Mouse (Mus musculus) limb, embryonic 10.5 days (tissue): ENCODE results near the gene Aff3. TPM values are rescaled to one million over a fixed set of nuclear protein-coding genes. Genes with fewer than 3 reads are reported as not detected.

Source experiments
- DNase-seq: peaks from one replicate; pipeline ENCODE4 v3.0.0-alpha.2; 2017; ENCODE audit warnings: low spot score
- H3K27ac ChIP-seq: fragments of 300-500 bp; sonication (generic); 2 replicates; pipeline ENCODE4 v1.5.1; 2016; ENCODE audit warnings: mild to moderate bottlenecking
- H3K27me3 ChIP-seq: fragments of 300-500 bp; sonication (generic); 2 replicates; pipeline ENCODE4 v1.6.1; 2016; ENCODE audit warnings: low read depth, mild to moderate bottlenecking; ENCODE audit not compliant: poor library complexity, severe bottlenecking
- H3K36me3 ChIP-seq: fragments of 300-500 bp; sonication (generic); 2 replicates; pipeline ENCODE4 v1.6.1; 2016; ENCODE audit warnings: mild to moderate bottlenecking, moderate library complexity
- H3K4me1 ChIP-seq: fragments of 300-500 bp; sonication (generic); 2 replicates; pipeline ENCODE4 v1.6.1; 2016
- H3K4me3 ChIP-seq: fragments of 300-500 bp; sonication (generic); 2 replicates; pipeline ENCODE4 v1.5.1; 2016; ENCODE audit warnings: mild to moderate bottlenecking, moderate library complexity
- H3K9me3 ChIP-seq: fragments of 300-500 bp; sonication (generic); replicated peaks from 2 replicates; pipeline ENCODE4 v1.6.1; 2016; ENCODE audit warnings: mild to moderate bottlenecking
- WGBS: fragments of 180-500 bp; shearing (Covaris S2); methylation state at CpG from one replicate; pipeline ENCODE4 v1.1.7; 2016; 5-methylcytosine and 5-hydroxymethylcytosine counted together
- polyA plus RNA-seq: library from polyadenylated mRNA; unstranded; fragments of >200 nt; fragmentation: Nextera tagmentation; extraction: Ambion mirVana; gene quantifications from 2 replicates; pipeline ENCODE4 v1.2.1, GENCODE M21; 2016

The Aff3 gene
- polyA plus RNA-seq, 1 experiment from 2014 or later = 38.8 TPM

DNA sequence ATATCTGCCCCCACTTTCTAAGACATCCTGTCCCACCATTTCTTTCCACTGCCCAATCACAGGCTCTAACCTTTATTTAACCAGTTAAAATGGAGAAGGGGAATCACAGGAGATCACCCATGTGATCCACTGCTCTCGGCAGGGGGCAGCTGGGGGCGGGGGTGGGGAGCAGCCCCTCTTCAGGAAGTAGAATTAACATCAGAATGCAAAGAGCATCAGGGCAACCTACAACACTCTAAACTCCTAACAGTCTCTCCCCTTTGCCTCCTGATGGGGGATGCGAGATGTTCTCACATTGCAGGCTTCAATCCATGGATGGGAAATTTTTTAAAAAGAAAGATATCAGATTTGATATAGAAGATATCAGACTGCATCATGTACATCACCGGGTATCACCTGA, 42.9 kb downstream of the Aff3 start:
- DNase-seq = no peak
- H3K4me3 ChIP-seq = no peak overlapping the region
- H3K27me3 ChIP-seq = no peaks in the 10 kb centered on the region
- peaks cover 64% of the 10 kb centered on the region for H3K36me3 ChIP-seq
- no peak overlapping the region for H3K27ac ChIP-seq
- WGBS = 50% methylated on average over 4 of the region's 4 CpGs
- H3K4me1 ChIP-seq = peaks cover 61% of the 10 kb centered on the region
- H3K9me3 ChIP-seq = no peaks in the 10 kb centered on the region

- Histone ChIP-seq H3K4me3 (no peak overlapping the region), H3K4me1 (peaks cover 61% of the 10 kb centered on the region), H3K27me3 (no peaks in the 10 kb centered on the region), H3K9me3 (no peaks in the 10 kb centered on the region), H3K36me3 (peaks cover 77% of the 10 kb centered on the region), H3K27ac (no peak overlapping the region)
- WGBS = 91% methylated on average over 6 of the region's 6 CpGs
- DNase-seq = no peak
Measured at GRCm38 (mm10) chr1:38620401-38620800, 44.4 kb downstream of the Aff3 start.

- peak; percentile 85 for DNase-seq
- H3K4me3 ChIP-seq = no peak overlapping the region
- H3K27ac ChIP-seq = peak overlapping the region; percentile 90
- no peaks in the 10 kb centered on the region for H3K27me3 ChIP-seq
- WGBS = 8% methylated on average over 4 of the region's 4 CpGs
- H3K4me1 ChIP-seq = peaks cover 39% of the 10 kb centered on the region
- no peaks in the 10 kb centered on the region for H3K9me3 ChIP-seq
- peaks cover 57% of the 10 kb centered on the region for H3K36me3 ChIP-seq
Measured at GRCm38 (mm10) chr1:38606741-38607140, 58.0 kb downstream of the Aff3 start.

GRCm38 (mm10) chr1:38605426-38605825, 59.3 kb downstream of the Aff3 start:
- peaks cover 49% of the 10 kb centered on the region for H3K4me1 ChIP-seq

DNA sequence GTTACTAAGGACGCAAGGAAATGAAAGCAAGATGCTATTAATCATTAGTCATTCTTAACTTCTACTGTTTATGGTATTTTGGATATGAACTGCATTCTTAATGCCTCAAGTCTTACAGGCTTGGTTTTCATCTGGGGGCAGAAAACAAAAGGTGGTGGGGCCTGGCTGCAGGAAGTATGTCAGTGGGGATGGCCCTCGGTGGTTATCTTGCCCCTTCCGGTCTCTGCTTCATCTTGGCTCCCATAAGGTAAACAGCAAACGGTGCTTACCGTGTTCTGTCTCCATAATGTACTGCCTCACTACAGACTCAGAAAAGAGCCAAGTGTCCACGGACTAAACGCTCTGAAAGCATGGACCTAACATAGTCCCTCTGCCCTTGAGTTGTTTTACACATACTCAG, 60.1 kb downstream of the Aff3 start:
- H3K4me3 ChIP-seq = no peak overlapping the region
- H3K9me3 ChIP-seq = no peaks in the 10 kb centered on the region
- peaks cover 62% of the 10 kb centered on the region for H3K36me3 ChIP-seq
- no peaks in the 10 kb centered on the region for H3K27me3 ChIP-seq
- H3K27ac ChIP-seq = no peak overlapping the region
- DNase-seq = no peak
- 86% methylated on average over 7 of the region's 7 CpGs for WGBS
- H3K4me1 ChIP-seq = peaks cover 49% of the 10 kb centered on the region

More at GRCm38 (mm10) chr1:38605426-38605825, 59.3 kb downstream of the Aff3 start:
- no peaks in the 10 kb centered on the region for H3K27me3 ChIP-seq
- DNase-seq = no peak
- 80% methylated on average over 4 of the region's 4 CpGs for WGBS
- no peaks in the 10 kb centered on the region for H3K9me3 ChIP-seq
- peaks cover 57% of the 10 kb centered on the region for H3K36me3 ChIP-seq
- no peak overlapping the region for H3K4me3 ChIP-seq
- no peak overlapping the region for H3K27ac ChIP-seq

DNA sequence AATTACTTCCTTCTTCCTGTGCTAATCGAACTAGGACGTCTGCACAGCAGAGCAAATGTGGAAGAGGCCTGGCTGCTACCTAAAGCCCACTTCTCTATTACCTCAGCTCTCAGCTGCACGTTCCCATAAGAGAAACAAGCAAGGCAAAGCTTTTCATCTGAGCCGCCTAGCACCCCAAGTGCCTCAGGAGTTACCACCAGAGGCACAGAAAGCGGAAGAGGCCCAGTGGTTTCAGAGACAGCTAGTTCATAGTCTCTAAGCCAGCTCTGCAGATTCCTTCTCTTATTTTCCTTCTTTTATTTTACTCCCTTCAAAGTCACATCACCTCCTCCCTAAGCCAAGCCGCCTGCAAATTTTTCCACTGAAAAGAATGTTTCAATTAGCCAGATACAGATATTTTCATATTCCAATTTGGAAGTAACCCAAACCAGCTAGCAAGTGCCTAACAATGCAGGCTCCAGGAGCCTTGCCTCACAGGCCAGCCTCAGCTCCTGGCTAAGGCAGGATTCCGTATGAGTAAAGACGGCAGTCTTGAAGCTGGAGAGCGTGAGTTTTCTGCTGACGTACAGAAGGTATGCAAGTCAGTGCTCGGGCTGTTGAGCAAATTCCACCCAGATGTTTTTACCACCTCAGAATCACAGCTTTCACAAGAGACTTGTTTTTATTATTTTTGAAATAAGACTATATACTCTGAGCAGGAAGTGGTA, 62.8 kb downstream of the Aff3 start:
- Histone ChIP-seq H3K9me3 (no peaks in the 10 kb centered on the region), H3K27ac (peak overlapping the region; percentile 27; the same call in 1 of the 2 replicates), H3K4me1 (peaks cover 34% of the 10 kb centered on the region), H3K36me3 (peaks cover 86% of the 10 kb centered on the region), H3K4me3 (no peak overlapping the region), H3K27me3 (no peaks in the 10 kb centered on the region)
- 68% methylated on average over 11 of the region's 11 CpGs for WGBS
- no peak for DNase-seq

GRCm38 (mm10) chr1:38595311-38595710, 69.4 kb downstream of the Aff3 start:
- Histone ChIP-seq H3K9me3 (no peaks in the 10 kb centered on the region), H3K4me1 (peaks cover 22% of the 10 kb centered on the region), H3K36me3 (peaks cover 88% of the 10 kb centered on the region), H3K4me3 (no peak overlapping the region), H3K27ac (0 out of 2 replicates have a peak overlapping the region, but pooled peaks have one; percentile 8), H3K27me3 (no peaks in the 10 kb centered on the region)
- DNase-seq = no peak
- 55% methylated on average over 3 of the region's 3 CpGs for WGBS

DNA sequence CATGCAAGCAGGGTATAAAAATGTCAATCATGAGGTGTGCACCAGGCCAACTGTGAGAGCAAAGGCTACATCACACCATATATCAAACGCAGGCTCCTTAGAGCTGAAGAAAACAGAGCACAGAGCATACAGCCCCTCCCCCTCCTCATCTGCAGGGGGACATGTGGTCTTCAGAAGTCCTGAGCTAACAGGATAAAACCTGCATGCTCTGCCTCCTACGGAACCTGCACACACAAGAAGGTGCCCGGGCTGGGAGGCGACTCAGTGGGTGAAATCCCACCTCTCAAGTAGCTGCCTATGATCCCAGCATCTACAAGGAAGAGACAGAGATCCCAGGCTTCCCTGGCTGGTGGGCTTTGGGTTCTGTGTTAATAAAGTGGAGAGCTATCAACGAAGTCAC, 70.0 kb downstream of the Aff3 start:
- 0 out of 2 replicates have a peak overlapping the region, but pooled peaks have one; percentile 8 for H3K27ac ChIP-seq
- WGBS = 51% methylated on average over 5 of the region's 5 CpGs
- peaks cover 86% of the 10 kb centered on the region for H3K36me3 ChIP-seq
- H3K4me1 ChIP-seq = peaks cover 22% of the 10 kb centered on the region
- H3K4me3 ChIP-seq = no peak overlapping the region
- DNase-seq = no peak
- H3K9me3 ChIP-seq = no peaks in the 10 kb centered on the region
- no peaks in the 10 kb centered on the region for H3K27me3 ChIP-seq

GRCm38 (mm10) chr1:38591194-38591593, 73.6 kb downstream of the Aff3 start:
- DNase-seq = no peak
- Histone ChIP-seq H3K4me1 (peaks cover 19% of the 10 kb centered on the region), H3K27me3 (no peaks in the 10 kb centered on the region), H3K9me3 (no peaks in the 10 kb centered on the region), H3K4me3 (no peak overlapping the region), H3K36me3 (peaks cover 68% of the 10 kb centered on the region), H3K27ac (no peak overlapping the region)
- WGBS = 89% methylated on average over 8 of the region's 8 CpGs

DNA sequence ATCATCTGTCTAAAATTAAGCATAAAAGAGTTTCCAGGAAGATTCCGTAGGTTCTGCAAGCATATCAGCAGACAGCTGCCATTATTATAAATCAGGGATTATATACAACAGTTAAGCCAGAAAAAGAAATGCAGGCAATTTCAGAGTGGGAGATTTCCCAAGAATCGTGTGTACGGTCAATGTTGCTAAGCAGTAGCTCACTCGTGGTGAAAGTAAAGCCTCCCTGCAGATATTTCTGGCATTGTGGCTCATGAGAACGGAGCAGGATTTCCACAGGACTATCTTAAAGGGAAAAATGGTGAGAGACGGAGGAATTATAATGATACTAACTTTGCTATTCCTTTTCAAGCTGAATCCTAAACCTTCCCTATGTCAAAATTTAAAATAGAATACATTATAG, 76.0 kb downstream of the Aff3 start:
- no peaks in the 10 kb centered on the region for H3K27me3 ChIP-seq
- no peak overlapping the region for H3K4me3 ChIP-seq
- no peak for DNase-seq
- H3K9me3 ChIP-seq = no peaks in the 10 kb centered on the region
- peaks cover 4% of the 10 kb centered on the region for H3K4me1 ChIP-seq
- H3K36me3 ChIP-seq = peaks cover 72% of the 10 kb centered on the region
- no peak overlapping the region for H3K27ac ChIP-seq
- WGBS = 90% methylated on average over 6 of the region's 6 CpGs

DNA sequence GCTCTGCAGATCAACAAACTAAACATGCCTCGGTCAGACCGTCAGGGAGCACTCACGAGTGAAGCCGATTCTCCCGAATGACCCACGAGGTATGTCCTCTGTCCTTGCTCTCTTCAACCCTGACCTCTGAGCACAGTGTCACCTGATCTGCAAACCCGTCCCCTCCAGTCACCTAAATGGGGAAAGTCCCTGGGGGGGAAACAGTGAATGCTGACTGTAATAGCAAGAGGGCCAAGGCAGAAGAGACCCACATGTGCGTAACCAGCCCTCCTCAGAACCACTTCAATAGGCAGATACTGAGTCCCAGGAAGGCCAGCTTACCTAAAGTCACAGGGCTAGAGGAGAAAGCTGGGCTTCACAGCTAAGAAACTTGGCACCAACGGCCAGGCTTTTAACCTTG, 82.4 kb downstream of the Aff3 start:
- H3K27me3 ChIP-seq = no peaks in the 10 kb centered on the region
- H3K4me3 ChIP-seq = no peak overlapping the region
- no peak for DNase-seq
- 85% methylated on average over 9 of the region's 9 CpGs for WGBS
- H3K4me1 ChIP-seq = peaks cover 12% of the 10 kb centered on the region
- peaks cover 72% of the 10 kb centered on the region for H3K36me3 ChIP-seq
- H3K9me3 ChIP-seq = no peaks in the 10 kb centered on the region
- H3K27ac ChIP-seq = no peak overlapping the region

- Histone ChIP-seq H3K4me1 (peaks cover 16% of the 10 kb centered on the region), H3K27ac (no peak overlapping the region), H3K27me3 (no peaks in the 10 kb centered on the region), H3K9me3 (no peaks in the 10 kb centered on the region), H3K4me3 (no peak overlapping the region), H3K36me3 (peaks cover 63% of the 10 kb centered on the region)
- 89% methylated on average over 2 of the region's 2 CpGs for WGBS
- DNase-seq = no peak
Measured at GRCm38 (mm10) chr1:38580572-38580971, 84.2 kb downstream of the Aff3 start.

DNA sequence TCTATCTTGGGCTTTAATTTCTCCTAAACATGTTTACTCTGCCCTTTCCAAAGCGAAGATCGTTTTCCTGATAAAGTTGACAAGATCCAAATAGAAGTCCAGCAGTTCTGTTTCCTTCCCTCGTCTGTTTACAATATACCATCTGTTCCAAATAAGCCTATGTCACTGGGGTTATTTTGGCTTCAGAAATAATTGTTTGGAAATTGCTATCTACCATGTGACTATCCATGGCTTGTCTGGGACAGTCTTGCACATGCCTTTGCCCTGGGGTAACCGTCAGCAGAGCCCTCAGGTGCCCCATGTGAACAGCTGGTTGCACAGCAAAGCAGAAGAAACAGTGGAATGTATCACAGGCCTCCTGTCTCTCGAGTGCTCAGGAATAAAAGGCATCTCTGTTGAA, 86.4 kb downstream of the Aff3 start:
- no peak overlapping the region for H3K4me3 ChIP-seq
- no peaks in the 10 kb centered on the region for H3K27me3 ChIP-seq
- peaks cover 16% of the 10 kb centered on the region for H3K4me1 ChIP-seq
- no peak overlapping the region for H3K27ac ChIP-seq
- H3K9me3 ChIP-seq = no peaks in the 10 kb centered on the region
- no peak for DNase-seq
- WGBS = 62% methylated on average over 5 of the region's 5 CpGs
- peaks cover 56% of the 10 kb centered on the region for H3K36me3 ChIP-seq

- Histone ChIP-seq H3K36me3 (peaks cover 26% of the 10 kb centered on the region; the same call in 1 of the 2 replicates), H3K9me3 (no peaks in the 10 kb centered on the region), H3K4me1 (peaks cover 55% of the 10 kb centered on the region), H3K4me3 (no peak overlapping the region), H3K27me3 (no peaks in the 10 kb centered on the region), H3K27ac (no peak overlapping the region)
- DNase-seq = no peak
- WGBS = 82% methylated on average over 3 of the region's 3 CpGs
Measured at GRCm38 (mm10) chr1:38567791-38568190, 97.0 kb downstream of the Aff3 start.
